Mouse (Mus musculus): ENCODE results near the gene Supt6. TPM values are rescaled to one million over a fixed set of nuclear protein-coding genes. Genes with fewer than 3 reads are reported as not detected.

The Supt6 gene
- polyA plus RNA-seq, 1 experiment from 2014 or later = 29.9 TPM

GRCm38 (mm10) chr11:78168541-78169468, 77.0 kb downstream of the Supt6 start:
- peaks cover 14% of the 10 kb centered on the region for H3K4me1 ChIP-seq (replicated peaks)
- H3K9me3 ChIP-seq = no peaks in the 10 kb centered on the region
- H3K9ac ChIP-seq = no peak overlapping the region
- H3K4me3 ChIP-seq = no peak overlapping the region
- 0 out of 2 replicates have a peak, but pooled peaks cover 3% of the 10 kb centered on the region for H3K36me3 ChIP-seq
- no peak for ATAC-seq (ENCODE audit: low FRiP score)
- no peak overlapping the region for H3K27ac ChIP-seq
- H3K27me3 ChIP-seq = 0 out of 2 replicates have a peak, but pooled peaks cover 4% of the 10 kb centered on the region
- no peak overlapping the region for H3K4me2 ChIP-seq
- 65% methylated on average over 19 of the region's 19 CpGs for WGBS

GRCm38 (mm10) chr11:78167257-78167959, 78.4 kb downstream of the Supt6 start:
- 92% methylated on average over 14 of the region's 14 CpGs for WGBS
- no peak overlapping the region for H3K9ac ChIP-seq
- no peaks in the 10 kb centered on the region for H3K9me3 ChIP-seq
- peaks cover 27% of the 10 kb centered on the region for H3K4me1 ChIP-seq (replicated peaks)
- H3K27ac ChIP-seq = no peak overlapping the region
- no peak for ATAC-seq (ENCODE audit: low FRiP score)
- H3K36me3 ChIP-seq = 0 out of 2 replicates have a peak, but pooled peaks cover 3% of the 10 kb centered on the region
- no peak overlapping the region for H3K4me2 ChIP-seq
- 0 out of 2 replicates have a peak, but pooled peaks cover 4% of the 10 kb centered on the region for H3K27me3 ChIP-seq
- no peak overlapping the region for H3K4me3 ChIP-seq

- no peak for ATAC-seq (ENCODE audit: low FRiP score)
These were observed 79.1 kb downstream of the Supt6 start for GRCm38 (mm10) chr11:78166640-78167039.

GRCm38 (mm10) chr11:78166161-78166560, 79.6 kb downstream of the Supt6 start:
- peak overlapping the region; percentile 91 for H3K4me2 ChIP-seq
- H3K27ac ChIP-seq = peak overlapping the region; percentile 99
- peak overlapping the region; percentile 98 for H3K4me3 ChIP-seq
- H3K9ac ChIP-seq = peak overlapping the region; percentile 100
- H3K36me3 ChIP-seq = peaks cover 15% of the 10 kb centered on the region
- peaks cover 40% of the 10 kb centered on the region for H3K4me1 ChIP-seq (replicated peaks)
- 62% methylated on average over 4 of the region's 4 CpGs for WGBS
- no peaks in the 10 kb centered on the region for H3K9me3 ChIP-seq
- ATAC-seq (ENCODE audit: low FRiP score) = no peak
- H3K27me3 ChIP-seq = 0 out of 2 replicates have a peak, but pooled peaks cover 4% of the 10 kb centered on the region

More at GRCm38 (mm10) chr11:78166640-78167039, 79.1 kb downstream of the Supt6 start:
- Histone ChIP-seq H3K9me3 (no peaks in the 10 kb centered on the region), H3K27me3 (0 out of 2 replicates have a peak, but pooled peaks cover 4% of the 10 kb centered on the region), H3K36me3 (peaks cover 11% of the 10 kb centered on the region), H3K4me2 (no peak overlapping the region), H3K4me3 (no peak overlapping the region), H3K27ac (peak overlapping the region; percentile 2; the same call in 1 of the 2 replicates), H3K9ac (no peak overlapping the region), H3K4me1 (replicated peaks) (peaks cover 35% of the 10 kb centered on the region)
- 76% methylated on average over 6 of the region's 6 CpGs for WGBS

- WGBS = 1% methylated on average over 16 of the region's 16 CpGs
- Histone ChIP-seq H3K9ac (peak overlapping the region; percentile 100), H3K4me2 (peak overlapping the region; percentile 91), H3K27me3 (0 out of 2 replicates have a peak, but pooled peaks cover 4% of the 10 kb centered on the region), H3K4me1 (replicated peaks) (peaks cover 40% of the 10 kb centered on the region), H3K27ac (peak overlapping the region; percentile 99), H3K36me3 (peaks cover 17% of the 10 kb centered on the region), H3K9me3 (no peaks in the 10 kb centered on the region), H3K4me3 (peak overlapping the region; percentile 98)
- peak; percentile 18; the same call in 1 of the 2 replicates for ATAC-seq (ENCODE audit: low FRiP score)
These were observed 80.1 kb downstream of the Supt6 start for GRCm38 (mm10) chr11:78165761-78166109.

GRCm38 (mm10) chr11:78164924-78165760, 80.6 kb downstream of the Supt6 start, which contains the start of gene Traf4:
Gene Traf4, minus strand, starts transcription at chr11:78165589.
- Histone ChIP-seq H3K4me3 (peak within 1 kb of the TSS; percentile 98), H3K9ac (peak within 1 kb of the TSS; percentile 100), H3K36me3 (peaks cover 23% of the 10 kb centered on the region), H3K27ac (peak within 1 kb of the TSS; percentile 99), H3K9me3 (no peaks in the 10 kb centered on the region), H3K4me1 (replicated peaks) (peaks cover 40% of the 10 kb centered on the region), H3K4me2 (peak within 1 kb of the TSS; percentile 91), H3K27me3 (0 out of 2 replicates have a peak, but pooled peaks cover 4% of the 10 kb centered on the region)
- peak; percentile 83 for ATAC-seq (ENCODE audit: low FRiP score)
- under 1% methylated on average over 78 of the region's 78 CpGs for WGBS

GRCm38 (mm10) chr11:78164604-78164923, 81.2 kb downstream of the Supt6 start:
- H3K9me3 ChIP-seq = no peaks in the 10 kb centered on the region
- H3K4me3 ChIP-seq = peak overlapping the region; percentile 98
- peaks cover 42% of the 10 kb centered on the region for H3K4me1 ChIP-seq (replicated peaks)
- peak overlapping the region; percentile 99 for H3K27ac ChIP-seq
- WGBS = under 1% methylated on average over 14 of the region's 14 CpGs
- H3K27me3 ChIP-seq = 0 out of 2 replicates have a peak, but pooled peaks cover 4% of the 10 kb centered on the region
- H3K4me2 ChIP-seq = peak overlapping the region; percentile 91
- H3K9ac ChIP-seq = peak overlapping the region; percentile 100
- ATAC-seq (ENCODE audit: low FRiP score) = no peak
- H3K36me3 ChIP-seq = peaks cover 28% of the 10 kb centered on the region

GRCm38 (mm10) chr11:78163681-78164603, 81.8 kb downstream of the Supt6 start:
- Histone ChIP-seq H3K36me3 (peaks cover 35% of the 10 kb centered on the region), H3K27ac (peak overlapping the region; percentile 99), H3K9ac (peak overlapping the region; percentile 100), H3K27me3 (0 out of 2 replicates have a peak, but pooled peaks cover 4% of the 10 kb centered on the region), H3K9me3 (no peaks in the 10 kb centered on the region), H3K4me2 (peak overlapping the region; percentile 91), H3K4me1 (replicated peaks) (peaks cover 44% of the 10 kb centered on the region), H3K4me3 (peak overlapping the region; percentile 98)
- peak; percentile 52 for ATAC-seq (ENCODE audit: low FRiP score)
- WGBS = under 1% methylated on average over 22 of the region's 22 CpGs

GRCm38 (mm10) chr11:78163045-78163444, 82.7 kb downstream of the Supt6 start:
- no peak for ATAC-seq (ENCODE audit: low FRiP score)
- H3K9ac ChIP-seq = peak overlapping the region; percentile 100
- peak overlapping the region; percentile 99 for H3K27ac ChIP-seq
- H3K9me3 ChIP-seq = no peaks in the 10 kb centered on the region
- WGBS = 77% methylated on average over 2 of the region's 2 CpGs
- H3K4me3 ChIP-seq = peak overlapping the region; percentile 98
- peaks cover 51% of the 10 kb centered on the region for H3K4me1 ChIP-seq (replicated peaks)
- H3K27me3 ChIP-seq = 0 out of 2 replicates have a peak, but pooled peaks cover 4% of the 10 kb centered on the region
- H3K36me3 ChIP-seq = peaks cover 43% of the 10 kb centered on the region
- H3K4me2 ChIP-seq = peak overlapping the region; percentile 91

GRCm38 (mm10) chr11:78162504-78162903, 83.3 kb downstream of the Supt6 start:
- Histone ChIP-seq H3K36me3 (peaks cover 49% of the 10 kb centered on the region), H3K4me2 (peak overlapping the region; percentile 91), H3K27ac (peak overlapping the region; percentile 99), H3K27me3 (0 out of 2 replicates have a peak, but pooled peaks cover 4% of the 10 kb centered on the region), H3K4me3 (peak overlapping the region; percentile 98), H3K4me1 (replicated peaks) (peaks cover 56% of the 10 kb centered on the region), H3K9me3 (no peaks in the 10 kb centered on the region), H3K9ac (peak overlapping the region; percentile 100)
- 39% methylated on average over 6 of the region's 6 CpGs for WGBS
- ATAC-seq (ENCODE audit: low FRiP score) = no peak

Data from hindbrain, embryonic 13.5 days (tissue).